Mouse (Mus musculus) liver, embryonic 13.5 days (tissue): ENCODE data around the gene Bcl3. TPM values are rescaled to one million over a fixed set of nuclear protein-coding genes. Genes with fewer than 3 reads are reported as not detected.

Source experiments
- ATAC-seq: fragments of 200-750 bp; cut with Nextera tagmentation; 2 replicates; pipeline ENCODE4 v1.8.0; 2017; ENCODE audit warnings: low read depth, mild to moderate bottlenecking, moderate number of reproducible peaks, moderate library complexity
- DNase-seq: peaks from one replicate; pipeline ENCODE4 v3.0.0; 2022
- H3K27ac ChIP-seq: fragments of 300-500 bp; sonication (generic); 2 replicates; pipeline ENCODE4 v1.5.1; 2015; ENCODE audit warnings: moderate library complexity, mild to moderate bottlenecking, inconsistent platforms
- H3K27me3 ChIP-seq: fragments of 300-500 bp; sonication (generic); 2 replicates; pipeline ENCODE4 v1.6.1; 2015; ENCODE audit warnings: mild to moderate bottlenecking, inconsistent platforms
- H3K36me3 ChIP-seq: fragments of 300-500 bp; sonication (generic); 2 replicates; pipeline ENCODE4 v1.6.1; 2015; ENCODE audit warnings: mild to moderate bottlenecking, inconsistent platforms
- H3K4me1 ChIP-seq: fragments of 300-500 bp; sonication (generic); replicated peaks from 2 replicates; pipeline ENCODE4 v1.6.1; 2015; ENCODE audit warnings: inconsistent platforms
- H3K4me2 ChIP-seq: fragments of 300-500 bp; sonication (generic); 2 replicates; pipeline ENCODE4 v1.6.1; 2015; ENCODE audit warnings: inconsistent platforms, mild to moderate bottlenecking, moderate library complexity
- H3K4me3 ChIP-seq: fragments of 300-500 bp; sonication (generic); replicated peaks from 2 replicates; pipeline ENCODE4 v1.5.1; 2015; ENCODE audit warnings: mild to moderate bottlenecking, inconsistent platforms
- H3K9ac ChIP-seq: fragments of 300-500 bp; sonication (generic); 2 replicates; pipeline ENCODE4 v1.6.1; 2015; ENCODE audit warnings: mild to moderate bottlenecking, inconsistent platforms
- H3K9me3 ChIP-seq: fragments of 300-500 bp; sonication (generic); replicated peaks from 2 replicates; pipeline ENCODE4 v1.6.1; 2016; ENCODE audit warnings: inconsistent platforms
- WGBS: fragments of 180-500 bp; shearing (Covaris S2); methylation state at CpG from one replicate; pipeline ENCODE4 v1.1.7; 2015; ENCODE audit not compliant: insufficient replicate concordance; 5-methylcytosine and 5-hydroxymethylcytosine counted together
- polyA plus RNA-seq: library from polyadenylated mRNA; unstranded; fragments of >200 nt; fragmentation: Nextera tagmentation; extraction: Ambion mirVana; gene quantifications from 2 replicates; pipeline ENCODE4 v1.2.1, GENCODE M21; 2015

Bcl3 gene
- polyA plus RNA-seq, 1 experiment from 2014 or later = 3.9 TPM

- 66% methylated on average over 13 of the region's 13 CpGs for WGBS
Observed at GRCm38 (mm10) chr7:19763829-19764477, 58.6 kb downstream of the Bcl3 start.

GRCm38 (mm10) chr7:19762283-19762682 is 60.3 kb downstream of the Bcl3 start:
- Histone ChIP-seq H3K27me3 (0 out of 2 replicates have a peak, but pooled peaks cover 8% of the 10 kb centered on the region), H3K9ac (no peak overlapping the region), H3K27ac (no peak overlapping the region), H3K4me2 (no peak overlapping the region), H3K4me1 (0 out of 2 replicates have a peak, but pooled peaks cover 2% of the 10 kb centered on the region), H3K9me3 (no peaks in the 10 kb centered on the region), H3K4me3 (no peak overlapping the region), H3K36me3 (no peaks in the 10 kb centered on the region)
- WGBS = 74% methylated on average over 11 of the region's 11 CpGs
- DNase-seq = no peak
- no peak for ATAC-seq

More at GRCm38 (mm10) chr7:19763829-19764477, 58.6 kb downstream of the Bcl3 start:
- Histone ChIP-seq H3K4me2 (no peak overlapping the region), H3K4me3 (no peak overlapping the region), H3K27ac (no peak overlapping the region), H3K4me1 (0 out of 2 replicates have a peak, but pooled peaks cover 2% of the 10 kb centered on the region), H3K36me3 (no peaks in the 10 kb centered on the region), H3K9ac (no peak overlapping the region), H3K9me3 (no peaks in the 10 kb centered on the region), H3K27me3 (peaks cover 19% of the 10 kb centered on the region)
- no peak for DNase-seq
- no peak for ATAC-seq

GRCm38 (mm10) chr7:19760021-19760420 is 62.5 kb downstream of the Bcl3 start:
- H3K27me3 ChIP-seq = peaks cover 7% of the 10 kb centered on the region; the same call in 1 of the 2 replicates
- H3K4me3 ChIP-seq = no peak overlapping the region
- DNase-seq (no peak), ATAC-seq (no peak)
- WGBS = 70% methylated on average over 13 of the region's 13 CpGs
- no peak overlapping the region for H3K9ac ChIP-seq
- H3K4me2 ChIP-seq = no peak overlapping the region
- H3K27ac ChIP-seq = no peak overlapping the region
- no peaks in the 10 kb centered on the region for H3K36me3 ChIP-seq
- H3K9me3 ChIP-seq = no peaks in the 10 kb centered on the region
- peaks cover 8% of the 10 kb centered on the region; the same call in 1 of the 2 replicates for H3K4me1 ChIP-seq

- H3K9ac ChIP-seq = no peak overlapping the region
- H3K27ac ChIP-seq = no peak overlapping the region
- H3K4me1 ChIP-seq = peaks cover 8% of the 10 kb centered on the region; the same call in 1 of the 2 replicates
- no peaks in the 10 kb centered on the region for H3K9me3 ChIP-seq
- no peak overlapping the region for H3K4me2 ChIP-seq
- 72% methylated on average over 13 of the region's 13 CpGs for WGBS
- H3K36me3 ChIP-seq = no peaks in the 10 kb centered on the region
- ATAC-seq = no peak
- DNase-seq = no peak
- peaks cover 7% of the 10 kb centered on the region; the same call in 1 of the 2 replicates for H3K27me3 ChIP-seq
- no peak overlapping the region for H3K4me3 ChIP-seq
Observed at GRCm38 (mm10) chr7:19758623-19759022, 63.9 kb downstream of the Bcl3 start.

Other genes with a start within 250 kb of the Bcl3 start
- 1.3 and 1.5 TPM in 2 replicates for gene Zfp296, start 245.5 kb downstream of the Bcl3 start, polyA plus RNA-seq
- 84.9 and 92.7 TPM in 2 replicates for gene Gemin7, start 245.2 kb downstream of the Bcl3 start, polyA plus RNA-seq
- 14.3 and 15.7 TPM in 2 replicates for gene Clasrp, start 218.3 kb downstream of the Bcl3 start, polyA plus RNA-seq
- 1.6 and 1.7 TPM in 2 replicates for gene Relb, start 193.3 kb downstream of the Bcl3 start, polyA plus RNA-seq
- gene Clptm1, start 157.7 kb downstream of the Bcl3 start, polyA plus RNA-seq = 45.2 and 51.0 TPM in 2 replicates
- gene Apoc2, start 144.8 kb downstream of the Bcl3 start, polyA plus RNA-seq = 568 and 648 TPM in 2 replicates
- 5.6 and 7.5 TPM in 2 replicates for gene Gm44805, start 141.3 kb downstream of the Bcl3 start, polyA plus RNA-seq
- gene Apoc4, start 141.3 kb downstream of the Bcl3 start, polyA plus RNA-seq = 58.3 and 74.0 TPM in 2 replicates
- 247 and 261 TPM in 2 replicates for gene Apoc1, start 130.1 kb downstream of the Bcl3 start, polyA plus RNA-seq
- gene Apoe, start 123.6 kb downstream of the Bcl3 start, polyA plus RNA-seq = 1,390 and 1,411 TPM in 2 replicates
- gene Tomm40, start 107.3 kb downstream of the Bcl3 start, polyA plus RNA-seq = 125 and 138 TPM in 2 replicates
- 17.9 and 18.2 TPM in 2 replicates for gene Nectin2, start 72.3 kb downstream of the Bcl3 start, polyA plus RNA-seq
- gene Bcam, start 51.8 kb downstream of the Bcl3 start, polyA plus RNA-seq = 7.2 and 7.9 TPM in 2 replicates
- gene Cblc, start 26.0 kb downstream of the Bcl3 start, polyA plus RNA-seq = 1.2 and 1.3 TPM in 2 replicates
- not detected in 2 replicates for gene Gm19345, start 29.2 kb upstream of the Bcl3 start, polyA plus RNA-seq
- gene Ceacam16, start 38.5 kb upstream of the Bcl3 start, polyA plus RNA-seq = not detected in 2 replicates
- gene Ceacam19, start 65.2 kb upstream of the Bcl3 start, polyA plus RNA-seq = not detected in 2 replicates
- gene Pvr, start 98.4 kb upstream of the Bcl3 start, polyA plus RNA-seq = 1.9 and 2.2 TPM in 2 replicates
- 0.20 and 0.35 TPM in 2 replicates for gene Igsf23, start 128.0 kb upstream of the Bcl3 start, polyA plus RNA-seq
- not detected in 2 replicates for gene Ceacam20, start 142.6 kb upstream of the Bcl3 start, polyA plus RNA-seq
- not detected in 2 replicates for gene Nlrp9b, start 168.7 kb upstream of the Bcl3 start, polyA plus RNA-seq